Mouse (Mus musculus) CD4-positive naive resting alpha-beta T cell, adult 76 days (primary cell): ENCODE results near the gene 2610002M06Rik. TPM values are rescaled to one million over a fixed set of nuclear protein-coding genes. Genes with fewer than 3 reads are reported as not detected.

Experiments
- total RNA-seq: library from RNA; stranded (reverse); gene quantifications from one replicate; pipeline ENCODE4 v1.2.4, GENCODE M21; 2023

Gene 2610002M06Rik
- 14.1 TPM for total RNA-seq

DNA sequence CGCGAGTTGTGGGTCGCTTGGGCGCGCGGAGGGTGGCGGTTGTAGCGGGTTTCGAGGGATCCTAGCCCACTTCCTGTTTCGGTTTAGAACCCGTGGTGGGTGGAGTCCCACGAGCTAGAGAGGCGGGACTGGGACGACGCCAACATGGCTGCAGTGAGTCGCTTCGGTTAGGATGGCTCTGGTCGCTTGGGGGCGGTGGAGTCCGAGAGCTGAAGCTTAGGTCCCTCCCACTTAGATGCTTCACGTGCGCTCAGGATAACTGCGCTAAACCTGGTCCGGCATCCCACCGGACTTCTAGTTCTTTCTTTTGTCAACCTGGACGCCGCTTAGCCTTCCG is at the start of gene 2610002M06Rik:
Gene 2610002M06Rik, minus strand, starts transcription at position 117 of the 337 bp plus-strand sequence.

GRCm38 (mm10) chrX:107792290-107792689 is 23.8 kb downstream of the 2610002M06Rik start, which contains the start of gene Tent5d:
Gene Tent5d (plus strand): TSS chrX:107792590.

Other genes with a start within 250 kb of the 2610002M06Rik start
- not detected for gene Tbx22, start 148.4 kb downstream of the 2610002M06Rik start, total RNA-seq
- gene Tent5d, start 23.7 kb downstream of the 2610002M06Rik start, total RNA-seq, result not detected
- not detected for gene Gm732, start 132.1 kb upstream of the 2610002M06Rik start, total RNA-seq